Mouse (Mus musculus): ENCODE results near the gene Crlf1. TPM values are rescaled to one million over a fixed set of nuclear protein-coding genes. Genes with fewer than 3 reads are reported as not detected.

Gene Crlf1
- polyA plus RNA-seq, 1 experiment from 2014 or later, result 4.5 TPM

DNA sequence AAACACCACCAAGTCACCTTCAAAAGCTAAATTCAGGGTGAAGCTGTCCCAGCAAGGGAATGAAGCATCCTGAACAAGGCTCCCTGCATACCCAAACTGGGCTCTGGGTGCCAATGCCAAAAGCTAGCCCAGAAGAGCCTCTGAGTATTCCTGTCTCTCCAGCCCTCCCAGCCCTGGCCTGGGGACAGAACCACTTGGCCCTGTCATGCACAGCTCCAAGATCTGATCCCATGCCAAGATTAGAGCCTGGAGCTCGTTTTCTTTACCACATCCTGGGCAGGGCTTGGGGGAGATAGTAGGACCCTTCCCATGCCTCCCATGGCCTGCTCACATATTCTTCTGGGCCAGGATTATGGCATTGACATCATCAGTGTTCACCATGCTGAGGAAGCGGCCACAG lies 26.6 kb downstream of the Crlf1 start:
- Histone ChIP-seq H3K4me3 (0 out of 2 replicates have a peak overlapping the region, but pooled peaks have one; percentile 4), H3K9me3 (no peaks in the 10 kb centered on the region), H3K27me3 (ENCODE audit: insufficient read depth, poor library complexity, severe bottlenecking) (no peaks in the 10 kb centered on the region), H3K36me3 (peaks cover 49% of the 10 kb centered on the region), H3K27ac (no peak overlapping the region), H3K4me1 (replicated peaks) (peaks cover 17% of the 10 kb centered on the region)
- no peak for DNase-seq (ENCODE audit: low spot score)
- WGBS, result 74% methylated on average over 2 of the region's 2 CpGs

DNA sequence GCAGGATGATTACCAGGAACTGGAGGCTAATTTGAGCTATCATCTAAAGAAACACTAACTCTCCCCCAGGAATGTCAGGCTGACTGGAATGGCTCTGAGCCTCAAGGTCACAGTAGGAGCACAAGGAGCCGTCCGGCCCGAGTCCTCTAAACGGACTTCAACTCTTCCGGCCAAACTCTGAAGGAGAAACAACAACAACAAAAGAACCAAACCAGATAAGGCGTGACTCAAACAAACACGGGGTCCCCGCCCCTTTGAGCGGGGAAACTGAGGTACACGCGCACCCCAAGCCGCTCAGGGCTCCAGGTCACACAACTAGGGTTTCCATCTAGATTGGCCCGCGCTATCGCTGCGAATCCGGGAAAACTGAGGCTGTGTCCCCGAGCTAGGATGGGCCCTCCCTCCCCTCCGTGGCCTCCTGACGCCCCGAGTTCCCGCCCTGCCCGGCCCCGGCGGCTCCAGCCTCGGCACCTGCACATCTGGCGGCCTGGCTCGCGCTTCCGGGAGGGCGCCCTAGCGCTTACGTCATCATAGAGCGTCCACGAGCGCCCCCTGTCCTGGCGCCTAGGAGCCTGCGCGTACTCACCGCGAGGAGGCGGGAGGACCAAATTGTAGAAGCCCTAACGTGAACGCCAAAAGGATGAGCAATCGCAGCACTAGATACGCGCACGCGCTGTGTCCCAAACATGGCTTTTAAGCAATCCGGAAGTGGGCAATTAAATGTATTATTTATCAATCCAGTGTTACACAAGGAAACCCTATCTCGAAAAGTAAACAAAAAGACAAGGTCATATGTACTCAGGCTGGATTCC lies 29.8 kb downstream of the Crlf1 start:
- peaks cover 22% of the 10 kb centered on the region for H3K36me3 ChIP-seq
- peak overlapping the region; percentile 68 for H3K4me3 ChIP-seq
- H3K4me1 ChIP-seq (replicated peaks), result peaks cover 30% of the 10 kb centered on the region
- peak overlapping the region; percentile 87 for H3K27ac ChIP-seq
- no peaks in the 10 kb centered on the region for H3K27me3 ChIP-seq (ENCODE audit: insufficient read depth, poor library complexity, severe bottlenecking)
- DNase-seq (ENCODE audit: low spot score), result peak; percentile 95
- no peaks in the 10 kb centered on the region for H3K9me3 ChIP-seq
- under 1% methylated on average over 51 of the region's 51 CpGs for WGBS

- H3K36me3 ChIP-seq, result peaks cover 29% of the 10 kb centered on the region
- no peaks in the 10 kb centered on the region for H3K9me3 ChIP-seq
- H3K4me1 ChIP-seq (replicated peaks), result peaks cover 45% of the 10 kb centered on the region
- peak overlapping the region; percentile 99 for H3K27ac ChIP-seq
- peak overlapping the region; percentile 87 for H3K4me3 ChIP-seq
- no peaks in the 10 kb centered on the region for H3K27me3 ChIP-seq (ENCODE audit: insufficient read depth, poor library complexity, severe bottlenecking)
- DNase-seq (ENCODE audit: low spot score), result no peak
- 4% methylated on average over 8 of the region's 8 CpGs for WGBS
These were observed 34.2 kb downstream of the Crlf1 start for GRCm38 (mm10) chr8:70527111-70527511.

DNA sequence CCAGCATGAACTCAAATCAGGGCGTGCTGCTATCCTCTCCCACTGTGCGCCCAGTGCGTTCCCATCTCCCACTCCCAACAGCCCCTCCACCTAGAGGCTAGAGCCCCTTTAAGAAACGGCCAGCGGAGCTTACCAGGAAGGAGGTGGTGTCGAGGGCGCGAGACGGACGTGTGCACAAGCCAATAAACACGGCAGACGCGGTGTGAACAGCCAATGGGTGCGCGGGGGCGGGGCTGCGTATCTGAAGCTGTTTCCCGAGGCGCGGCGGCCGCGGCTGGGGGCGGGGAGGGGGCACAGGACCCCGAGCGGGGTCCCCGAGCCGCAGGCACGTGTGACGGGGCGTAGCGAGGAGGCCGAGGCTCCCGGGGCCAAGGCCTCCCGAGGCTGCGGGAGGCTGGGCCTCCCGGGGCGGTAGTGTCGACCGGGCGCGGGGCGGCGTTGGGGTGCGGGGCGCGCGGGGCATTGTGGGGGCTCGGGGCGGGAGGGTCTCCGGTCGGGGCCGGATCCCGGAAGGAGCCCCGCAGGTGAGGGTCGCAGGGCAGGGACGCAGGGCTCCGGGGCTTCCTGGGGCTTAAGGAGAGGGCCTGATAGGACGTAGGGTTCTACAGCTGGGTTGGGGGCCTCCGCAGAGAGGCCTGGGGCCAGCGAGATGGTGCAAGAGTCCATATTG lies 34.7 kb downstream of the Crlf1 start, which contains the start of the genes Fkbp8 and Kxd1:
Gene Fkbp8 (plus strand): TSS at position 213 of the 670 bp plus-strand sequence.
Gene Kxd1 (minus strand): TSS at position 445 of the 670 bp plus-strand sequence.
- peak; percentile 98 for DNase-seq (ENCODE audit: low spot score)
- Histone ChIP-seq H3K4me3 (peak within 1 kb of the TSS; percentile 87), H3K9me3 (no peaks in the 10 kb centered on the region), H3K36me3 (peaks cover 35% of the 10 kb centered on the region), H3K4me1 (replicated peaks) (peaks cover 41% of the 10 kb centered on the region), H3K27me3 (ENCODE audit: insufficient read depth, poor library complexity, severe bottlenecking) (no peaks in the 10 kb centered on the region), H3K27ac (peak within 1 kb of the TSS; percentile 99)
- WGBS, result under 1% methylated on average over 61 of the region's 61 CpGs

DNA sequence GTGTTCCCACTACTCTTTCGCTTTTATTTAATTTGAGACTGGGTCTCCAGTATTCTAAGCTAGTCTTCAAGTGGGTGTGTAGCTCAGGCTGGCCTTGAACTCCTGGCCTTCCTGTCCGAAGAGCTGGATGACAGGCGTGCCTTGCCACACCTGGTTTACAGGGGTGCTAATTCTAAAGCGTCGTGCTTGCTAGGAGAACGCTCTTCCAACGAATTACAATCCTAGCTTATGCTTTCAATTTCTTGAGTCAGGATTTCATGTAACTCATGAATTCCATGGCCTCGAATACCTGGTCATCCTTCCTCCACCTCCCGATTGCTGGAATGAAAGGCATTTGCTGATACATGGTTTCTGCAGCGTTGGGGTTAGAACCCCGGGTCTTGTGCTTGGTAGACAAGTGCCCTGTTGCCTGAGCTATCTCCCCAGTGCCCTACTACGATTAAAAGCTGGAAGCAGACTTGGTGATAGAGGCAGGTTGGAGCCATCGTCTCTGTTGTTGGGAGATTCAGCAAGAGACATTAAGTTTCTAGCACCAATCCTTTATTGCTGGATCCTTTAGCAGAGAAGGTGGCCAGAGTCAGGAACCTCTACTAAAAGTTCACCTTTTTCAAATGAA lies 35.3 kb downstream of the Crlf1 start:
- Histone ChIP-seq H3K27ac (peak overlapping the region; percentile 99), H3K4me1 (replicated peaks) (peaks cover 39% of the 10 kb centered on the region), H3K36me3 (peaks cover 41% of the 10 kb centered on the region), H3K4me3 (peak overlapping the region; percentile 87), H3K9me3 (no peaks in the 10 kb centered on the region), H3K27me3 (ENCODE audit: insufficient read depth, poor library complexity, severe bottlenecking) (no peaks in the 10 kb centered on the region)
- no peak for DNase-seq (ENCODE audit: low spot score)
- 38% methylated on average over 13 of the region's 13 CpGs for WGBS

GRCm38 (mm10) chr8:70529299-70529698 lies 36.3 kb downstream of the Crlf1 start:
- Histone ChIP-seq H3K27me3 (ENCODE audit: insufficient read depth, poor library complexity, severe bottlenecking) (no peaks in the 10 kb centered on the region), H3K36me3 (peaks cover 51% of the 10 kb centered on the region)

GRCm38 (mm10) chr8:70529741-70530161 lies 36.8 kb downstream of the Crlf1 start:
- WGBS, result 95% methylated on average over 3 of the region's 3 CpGs
- no peaks in the 10 kb centered on the region for H3K9me3 ChIP-seq
- no peak overlapping the region for H3K27ac ChIP-seq
- H3K4me1 ChIP-seq (replicated peaks), result peaks cover 35% of the 10 kb centered on the region
- no peak overlapping the region for H3K4me3 ChIP-seq
- H3K27me3 ChIP-seq (ENCODE audit: insufficient read depth, poor library complexity, severe bottlenecking), result no peaks in the 10 kb centered on the region
- H3K36me3 ChIP-seq, result peaks cover 56% of the 10 kb centered on the region
- DNase-seq (ENCODE audit: low spot score), result no peak

More at GRCm38 (mm10) chr8:70529299-70529698, 36.3 kb downstream of the Crlf1 start:
- WGBS, result 89% methylated on average over 5 of the region's 5 CpGs
- H3K4me1 ChIP-seq (replicated peaks), result peaks cover 35% of the 10 kb centered on the region
- no peaks in the 10 kb centered on the region for H3K9me3 ChIP-seq
- peak overlapping the region; percentile 19; the same call in 1 of the 2 replicates for H3K4me3 ChIP-seq
- H3K27ac ChIP-seq, result no peak overlapping the region
- no peak for DNase-seq (ENCODE audit: low spot score)

DNA sequence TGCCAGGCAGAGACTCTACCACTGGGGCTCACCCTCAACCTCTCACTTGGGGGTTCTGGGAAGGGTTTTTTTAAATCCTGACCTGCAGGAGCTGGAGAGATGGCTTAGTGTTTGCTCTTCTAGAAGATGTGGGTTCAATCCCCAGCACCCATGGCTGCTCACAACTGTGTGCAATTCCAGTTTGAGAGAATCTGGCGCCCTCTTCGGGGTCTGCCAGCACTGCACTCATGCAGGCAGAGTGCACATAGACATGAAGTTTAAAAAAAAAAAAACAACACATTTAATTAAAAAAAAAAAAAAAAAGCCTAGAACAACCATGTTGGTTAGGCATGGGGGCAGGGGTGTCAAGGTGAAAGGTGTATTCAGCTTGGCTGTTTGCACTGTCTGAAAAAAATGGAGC lies 37.4 kb downstream of the Crlf1 start:
- DNase-seq (ENCODE audit: low spot score), result no peak
- Histone ChIP-seq H3K27ac (no peak overlapping the region), H3K4me1 (replicated peaks) (peaks cover 35% of the 10 kb centered on the region), H3K36me3 (peaks cover 61% of the 10 kb centered on the region), H3K27me3 (ENCODE audit: insufficient read depth, poor library complexity, severe bottlenecking) (no peaks in the 10 kb centered on the region), H3K4me3 (no peak overlapping the region), H3K9me3 (no peaks in the 10 kb centered on the region)
- 85% methylated on average over 2 of the region's 2 CpGs for WGBS

GRCm38 (mm10) chr8:70534281-70534680 lies 41.3 kb downstream of the Crlf1 start:
- Histone ChIP-seq H3K9me3 (no peaks in the 10 kb centered on the region), H3K27ac (no peak overlapping the region), H3K36me3 (peaks cover 84% of the 10 kb centered on the region)

GRCm38 (mm10) chr8:70535221-70535620 lies 42.3 kb downstream of the Crlf1 start:
- Histone ChIP-seq H3K27me3 (ENCODE audit: insufficient read depth, poor library complexity, severe bottlenecking) (no peaks in the 10 kb centered on the region), H3K27ac (no peak overlapping the region), H3K4me1 (replicated peaks) (peaks cover 22% of the 10 kb centered on the region), H3K36me3 (peaks cover 75% of the 10 kb centered on the region), H3K9me3 (no peaks in the 10 kb centered on the region), H3K4me3 (no peak overlapping the region)
- 95% methylated on average over 3 of the region's 3 CpGs for WGBS
- DNase-seq (ENCODE audit: low spot score), result no peak

More at GRCm38 (mm10) chr8:70534281-70534680, 41.3 kb downstream of the Crlf1 start:
- Histone ChIP-seq H3K4me3 (no peak overlapping the region), H3K4me1 (replicated peaks) (peaks cover 20% of the 10 kb centered on the region), H3K27me3 (ENCODE audit: insufficient read depth, poor library complexity, severe bottlenecking) (no peaks in the 10 kb centered on the region)
- WGBS, result 92% methylated on average over 12 of the region's 12 CpGs
- no peak for DNase-seq (ENCODE audit: low spot score)

- Histone ChIP-seq H3K27ac (no peak overlapping the region), H3K4me1 (replicated peaks) (peaks cover 27% of the 10 kb centered on the region), H3K27me3 (ENCODE audit: insufficient read depth, poor library complexity, severe bottlenecking) (no peaks in the 10 kb centered on the region), H3K4me3 (no peak overlapping the region), H3K36me3 (peaks cover 70% of the 10 kb centered on the region), H3K9me3 (no peaks in the 10 kb centered on the region)
- 88% methylated on average over 2 of the region's 2 CpGs for WGBS
- DNase-seq (ENCODE audit: low spot score), result no peak
These were observed 42.7 kb downstream of the Crlf1 start for GRCm38 (mm10) chr8:70535701-70536100.

DNA sequence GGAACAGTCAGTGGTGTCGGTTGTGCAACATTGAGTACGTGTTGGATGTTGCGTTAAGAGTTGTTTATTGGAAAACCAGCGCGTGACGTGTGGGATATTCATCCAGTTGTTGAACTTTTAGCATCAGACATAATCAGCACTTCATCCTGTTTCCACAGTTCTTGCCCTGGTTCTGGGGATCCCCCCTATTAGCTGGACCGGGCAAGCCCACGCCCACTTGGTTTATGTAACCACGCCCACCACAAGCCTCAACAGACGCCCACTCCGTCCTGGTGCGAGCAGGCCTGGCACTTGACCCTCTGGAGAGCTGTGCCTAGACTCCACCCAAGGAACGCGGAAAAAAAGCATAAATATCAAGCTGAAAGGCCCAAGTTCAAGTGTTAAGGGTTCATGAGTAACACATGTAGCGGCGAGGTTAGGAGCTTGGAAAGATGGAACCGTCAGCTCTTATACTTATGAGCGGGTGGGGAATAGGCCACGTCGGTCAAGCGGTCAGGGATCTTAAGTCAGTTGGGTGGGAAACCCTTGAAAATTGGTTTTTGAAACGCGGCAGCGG lies 45.1 kb downstream of the Crlf1 start:
- no peaks in the 10 kb centered on the region for H3K9me3 ChIP-seq
- H3K36me3 ChIP-seq, result peaks cover 46% of the 10 kb centered on the region
- H3K4me1 ChIP-seq (replicated peaks), result peaks cover 35% of the 10 kb centered on the region
- peak; percentile 58 for DNase-seq (ENCODE audit: low spot score)
- peak overlapping the region; percentile 74 for H3K4me3 ChIP-seq
- 14% methylated on average over 24 of the region's 24 CpGs for WGBS
- peak overlapping the region; percentile 93 for H3K27ac ChIP-seq
- no peaks in the 10 kb centered on the region for H3K27me3 ChIP-seq (ENCODE audit: insufficient read depth, poor library complexity, severe bottlenecking)
